Mouse (Mus musculus) heart, embryonic 12.5 days (tissue): ENCODE data around the gene A730009L09Rik. TPM values are rescaled to one million over a fixed set of nuclear protein-coding genes. Genes with fewer than 3 reads are reported as not detected.

Source experiments
- ATAC-seq: fragments of 200-750 bp; cut with Nextera tagmentation; 2 replicates; pipeline ENCODE4 v1.8.0; 2017; ENCODE audit warnings: moderate TSS enrichment, moderate library complexity; ENCODE audit not compliant: insufficient number of reproducible peaks, low FRiP score
- H3K27ac ChIP-seq: fragments of 300-500 bp; sonication (generic); 2 replicates; pipeline ENCODE4 v1.5.1; 2016; ENCODE audit warnings: mild to moderate bottlenecking, moderate library complexity; ENCODE audit not compliant: poor library complexity, severe bottlenecking
- H3K27me3 ChIP-seq: fragments of 300-500 bp; sonication (generic); replicated peaks from 2 replicates; pipeline ENCODE4 v1.6.1; 2016; ENCODE audit warnings: mild to moderate bottlenecking, moderate library complexity
- H3K36me3 ChIP-seq: fragments of 300-500 bp; sonication (generic); 2 replicates; pipeline ENCODE4 v1.6.1; 2016; ENCODE audit warnings: mild to moderate bottlenecking, moderate library complexity
- H3K4me1 ChIP-seq: fragments of 300-500 bp; sonication (generic); replicated peaks from 2 replicates; pipeline ENCODE4 v1.6.1; 2016; ENCODE audit warnings: mild to moderate bottlenecking
- H3K4me2 ChIP-seq: fragments of 300-500 bp; sonication (generic); 2 replicates; pipeline ENCODE4 v1.6.1; 2016; ENCODE audit warnings: mild to moderate bottlenecking, moderate library complexity
- H3K4me3 ChIP-seq: fragments of 300-500 bp; sonication (generic); 2 replicates; pipeline ENCODE4 v1.5.1; 2016; ENCODE audit warnings: mild to moderate bottlenecking
- H3K9ac ChIP-seq: fragments of 300-500 bp; sonication (generic); 2 replicates; pipeline ENCODE4 v1.6.1; 2016; ENCODE audit warnings: mild to moderate bottlenecking, moderate library complexity
- H3K9me3 ChIP-seq: fragments of 300-500 bp; sonication (generic); replicated peaks from 2 replicates; pipeline ENCODE4 v1.6.1; 2016; ENCODE audit warnings: mild to moderate bottlenecking, moderate library complexity
- WGBS: fragments of 180-500 bp; shearing (Covaris S2); methylation state at CpG from one replicate; pipeline ENCODE4 v1.1.7; 2016; 5-methylcytosine and 5-hydroxymethylcytosine counted together
- polyA plus RNA-seq: library from polyadenylated mRNA; unstranded; fragments of >200 nt; fragmentation: Nextera tagmentation; extraction: Ambion mirVana; gene quantifications from 2 replicates; pipeline ENCODE4 v1.2.1, GENCODE M21; 2016

A730009L09Rik gene
- not detected in 2 replicates for polyA plus RNA-seq

DNA sequence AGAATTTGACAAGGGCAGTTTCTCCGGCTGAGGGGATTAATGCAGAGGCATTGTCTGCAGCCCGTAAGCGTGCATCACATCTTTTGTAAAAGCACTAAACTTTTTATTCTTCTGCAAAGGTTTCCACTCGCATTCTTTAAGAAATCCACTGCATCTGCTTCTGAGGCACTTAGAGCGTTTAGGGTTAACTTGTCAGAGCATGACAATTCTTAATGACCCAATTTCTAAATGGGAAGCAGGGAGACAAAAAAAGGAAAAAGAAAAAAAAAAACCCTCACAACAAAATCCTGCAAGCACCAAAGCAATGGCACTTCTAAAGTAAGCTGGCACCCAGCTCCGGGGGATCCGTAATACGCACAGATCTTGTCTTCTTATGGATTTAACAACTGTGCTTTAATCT lies at the start of gene A730009L09Rik:
Gene A730009L09Rik, plus strand, starts transcription at position 301 of the 400 bp plus-strand sequence.
- Histone ChIP-seq H3K27me3 (no peaks in the 10 kb centered on the region), H3K4me3 (no peak within 1 kb of the TSS), H3K36me3 (no peaks in the 10 kb centered on the region), H3K4me2 (no peak within 1 kb of the TSS), H3K4me1 (no peaks in the 10 kb centered on the region), H3K9ac (no peak within 1 kb of the TSS), H3K9me3 (no peaks in the 10 kb centered on the region), H3K27ac (no peak within 1 kb of the TSS)
- ATAC-seq = no peak
- WGBS = 76% methylated on average over 8 of the region's 8 CpGs

- ATAC-seq = no peak
- Histone ChIP-seq H3K27me3 (no peaks in the 10 kb centered on the region), H3K27ac (no peak overlapping the region), H3K9ac (no peak overlapping the region), H3K4me3 (no peak overlapping the region), H3K9me3 (no peaks in the 10 kb centered on the region), H3K4me1 (no peaks in the 10 kb centered on the region), H3K4me2 (no peak overlapping the region), H3K36me3 (no peaks in the 10 kb centered on the region)
- 78% methylated on average over 6 of the region's 6 CpGs for WGBS
Measured at GRCm38 (mm10) chr16:84465581-84466165, 49.2 kb upstream of the A730009L09Rik start.

GRCm38 (mm10) chr16:84468898-84469297 lies 46.0 kb upstream of the A730009L09Rik start:
- Histone ChIP-seq H3K36me3 (no peaks in the 10 kb centered on the region), H3K4me1 (no peaks in the 10 kb centered on the region), H3K9ac (no peak overlapping the region), H3K4me3 (no peak overlapping the region), H3K4me2 (no peak overlapping the region), H3K27ac (no peak overlapping the region), H3K27me3 (no peaks in the 10 kb centered on the region), H3K9me3 (no peaks in the 10 kb centered on the region)
- ATAC-seq = no peak
- 10% methylated on average over 1 of the region's 1 CpGs for WGBS

DNA sequence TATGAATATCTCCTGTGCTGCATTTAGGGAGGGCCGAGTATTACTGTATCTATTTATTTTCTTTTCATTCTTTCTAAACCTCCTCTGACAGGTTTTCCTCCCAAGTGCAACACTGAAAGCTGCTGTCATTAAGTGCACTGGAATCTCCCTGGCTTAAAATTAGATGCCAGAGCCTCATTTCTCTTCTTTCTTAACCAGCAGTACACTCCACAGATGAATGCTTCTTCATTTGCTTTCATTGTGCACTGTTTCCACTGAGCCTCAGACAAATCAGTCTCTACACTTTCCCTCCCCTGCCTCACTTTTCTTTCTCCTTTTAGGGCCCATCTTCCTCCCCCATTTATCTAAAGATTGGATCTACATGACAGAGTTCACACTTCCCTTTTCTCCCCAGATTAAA lies 44.9 kb upstream of the A730009L09Rik start:
- no peaks in the 10 kb centered on the region for H3K9me3 ChIP-seq
- H3K4me3 ChIP-seq = no peak overlapping the region
- ATAC-seq = no peak
- H3K27me3 ChIP-seq = no peaks in the 10 kb centered on the region
- H3K4me1 ChIP-seq = no peaks in the 10 kb centered on the region
- WGBS = 74% methylated on average over 1 of the region's 1 CpGs
- H3K27ac ChIP-seq = no peak overlapping the region
- no peak overlapping the region for H3K9ac ChIP-seq
- H3K4me2 ChIP-seq = no peak overlapping the region
- no peaks in the 10 kb centered on the region for H3K36me3 ChIP-seq

GRCm38 (mm10) chr16:84473406-84473805 lies 41.5 kb upstream of the A730009L09Rik start:
- Histone ChIP-seq H3K4me2 (no peak overlapping the region), H3K9ac (no peak overlapping the region), H3K4me1 (no peaks in the 10 kb centered on the region), H3K9me3 (no peaks in the 10 kb centered on the region), H3K27ac (no peak overlapping the region), H3K4me3 (no peak overlapping the region), H3K27me3 (no peaks in the 10 kb centered on the region), H3K36me3 (no peaks in the 10 kb centered on the region)
- ATAC-seq = no peak
- WGBS = 74% methylated on average over 6 of the region's 6 CpGs

- H3K9me3 ChIP-seq = no peaks in the 10 kb centered on the region
- no peak for ATAC-seq
- H3K27me3 ChIP-seq = no peaks in the 10 kb centered on the region
- no peak overlapping the region for H3K27ac ChIP-seq
- no peak overlapping the region for H3K9ac ChIP-seq
- H3K4me2 ChIP-seq = no peak overlapping the region
- no peak overlapping the region for H3K4me3 ChIP-seq
- H3K4me1 ChIP-seq = no peaks in the 10 kb centered on the region
- WGBS = 46% methylated on average over 4 of the region's 4 CpGs
- no peaks in the 10 kb centered on the region for H3K36me3 ChIP-seq
Measured at GRCm38 (mm10) chr16:84474712-84475111, 40.2 kb upstream of the A730009L09Rik start.

DNA sequence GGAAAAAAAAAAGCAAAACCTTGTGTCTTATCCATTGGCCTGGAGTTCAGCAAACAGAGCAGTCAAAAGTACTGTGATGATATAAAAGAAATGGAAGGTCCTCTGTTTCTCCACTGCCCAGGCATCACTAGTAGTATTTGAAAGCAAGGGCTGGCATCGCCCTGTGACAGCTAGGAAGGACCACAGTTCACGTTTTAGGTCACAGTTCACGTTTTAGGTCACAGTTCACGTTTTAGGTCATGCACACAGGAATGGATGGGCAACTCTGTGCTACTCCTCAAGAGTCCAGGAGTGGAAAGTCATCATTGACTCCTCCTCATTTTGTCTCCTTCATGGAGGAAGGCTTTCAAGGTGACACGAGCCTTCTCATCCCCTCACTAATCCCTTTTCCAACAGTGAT lies 38.0 kb upstream of the A730009L09Rik start:
- 69% methylated on average over 5 of the region's 5 CpGs for WGBS
- no peak overlapping the region for H3K4me2 ChIP-seq
- H3K27me3 ChIP-seq = no peaks in the 10 kb centered on the region
- H3K9me3 ChIP-seq = no peaks in the 10 kb centered on the region
- no peaks in the 10 kb centered on the region for H3K4me1 ChIP-seq
- no peak overlapping the region for H3K9ac ChIP-seq
- no peak overlapping the region for H3K4me3 ChIP-seq
- H3K27ac ChIP-seq = no peak overlapping the region
- no peaks in the 10 kb centered on the region for H3K36me3 ChIP-seq
- ATAC-seq = no peak

- H3K4me2 ChIP-seq = no peak overlapping the region
- no peak for ATAC-seq
- no peaks in the 10 kb centered on the region for H3K27me3 ChIP-seq
- H3K4me3 ChIP-seq = no peak overlapping the region
- H3K4me1 ChIP-seq = no peaks in the 10 kb centered on the region
- H3K9ac ChIP-seq = no peak overlapping the region
- no peaks in the 10 kb centered on the region for H3K36me3 ChIP-seq
- no peaks in the 10 kb centered on the region for H3K9me3 ChIP-seq
- 70% methylated on average over 1 of the region's 1 CpGs for WGBS
- no peak overlapping the region for H3K27ac ChIP-seq
Measured at GRCm38 (mm10) chr16:84477528-84477927, 37.4 kb upstream of the A730009L09Rik start.

GRCm38 (mm10) chr16:84477952-84478351 lies 37.0 kb upstream of the A730009L09Rik start:
- Histone ChIP-seq H3K9ac (no peak overlapping the region), H3K36me3 (no peaks in the 10 kb centered on the region), H3K4me3 (no peak overlapping the region), H3K4me1 (no peaks in the 10 kb centered on the region), H3K27ac (no peak overlapping the region), H3K9me3 (no peaks in the 10 kb centered on the region), H3K4me2 (no peak overlapping the region), H3K27me3 (no peaks in the 10 kb centered on the region)
- no peak for ATAC-seq
- 72% methylated on average over 6 of the region's 6 CpGs for WGBS

GRCm38 (mm10) chr16:84485931-84486330 lies 29.0 kb upstream of the A730009L09Rik start:
- Histone ChIP-seq H3K27me3 (no peaks in the 10 kb centered on the region), H3K9me3 (no peaks in the 10 kb centered on the region), H3K4me1 (no peaks in the 10 kb centered on the region), H3K36me3 (no peaks in the 10 kb centered on the region), H3K27ac (no peak overlapping the region), H3K9ac (no peak overlapping the region), H3K4me3 (no peak overlapping the region), H3K4me2 (no peak overlapping the region)
- WGBS = 66% methylated on average over 11 of the region's 11 CpGs
- ATAC-seq = no peak

DNA sequence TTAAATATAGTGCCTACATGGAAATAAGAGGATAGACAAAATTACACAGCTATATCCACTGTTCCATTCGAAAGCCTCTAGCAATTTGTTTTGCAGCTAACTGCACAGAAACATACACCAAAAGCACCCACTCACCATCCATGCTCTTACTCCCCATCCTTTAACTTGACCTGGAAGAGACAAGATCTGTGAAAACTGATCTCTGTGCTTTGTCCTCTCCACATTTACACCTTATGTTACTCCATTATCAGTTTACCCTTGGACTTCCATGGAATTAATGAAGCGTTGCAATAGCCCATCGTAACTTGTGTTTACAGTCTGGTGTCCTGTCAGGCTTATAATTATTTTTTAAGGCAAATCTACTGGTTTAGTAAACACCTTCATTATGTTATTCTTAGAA lies 20.1 kb upstream of the A730009L09Rik start:
- H3K4me1 ChIP-seq = no peaks in the 10 kb centered on the region
- H3K4me2 ChIP-seq = no peak overlapping the region
- H3K27me3 ChIP-seq = no peaks in the 10 kb centered on the region
- H3K9ac ChIP-seq = no peak overlapping the region
- H3K36me3 ChIP-seq = no peaks in the 10 kb centered on the region
- WGBS = 75% methylated on average over 3 of the region's 3 CpGs
- no peak overlapping the region for H3K27ac ChIP-seq
- no peak overlapping the region for H3K4me3 ChIP-seq
- H3K9me3 ChIP-seq = no peaks in the 10 kb centered on the region
- no peak for ATAC-seq

GRCm38 (mm10) chr16:84495438-84495837 lies 19.5 kb upstream of the A730009L09Rik start:
- ATAC-seq = no peak
- H3K27me3 ChIP-seq = no peaks in the 10 kb centered on the region
- WGBS = 35% methylated on average over 2 of the region's 2 CpGs

More at GRCm38 (mm10) chr16:84495438-84495837, 19.5 kb upstream of the A730009L09Rik start:
- Histone ChIP-seq H3K4me3 (no peak overlapping the region), H3K27ac (no peak overlapping the region), H3K9ac (no peak overlapping the region), H3K4me1 (no peaks in the 10 kb centered on the region), H3K4me2 (no peak overlapping the region), H3K36me3 (no peaks in the 10 kb centered on the region), H3K9me3 (no peaks in the 10 kb centered on the region)
